Mouse (Mus musculus) kidney, postnatal 36 days (tissue): ENCODE measurements around the gene Ube2j1.

ENCODE experiments used
- DNase-seq, 2 experiments: peaks; one replicate each; pipeline ENCODE4 v3.0.0; 2021 to 2022; ENCODE audit warnings: mixed read lengths in 2 of 2

Gene Ube2j1

GRCm38 (mm10) chr4:33018361-33018999 lies 12.7 kb upstream of the Ube2j1 start:
- peak; percentile 89 to 95 for DNase-seq

- no peak for DNase-seq
These were observed 6.8 kb upstream of the Ube2j1 start for GRCm38 (mm10) chr4:33024420-33024819.

- DNase-seq = no peak
These were observed 2.1 kb upstream of the Ube2j1 start for GRCm38 (mm10) chr4:33029104-33029503.

GRCm38 (mm10) chr4:33030264-33031194 lies 687 bp upstream of the Ube2j1 start:
- peak in 1 of 2 experiments; percentile 30 for DNase-seq

- no peak for DNase-seq
These were observed 829 bp downstream of the Ube2j1 start for GRCm38 (mm10) chr4:33032045-33032444.

GRCm38 (mm10) chr4:33033515-33033914 lies 2.3 kb downstream of the Ube2j1 start:
- no peak for DNase-seq

- DNase-seq = no peak
These were observed 8.6 kb downstream of the Ube2j1 start for GRCm38 (mm10) chr4:33039826-33040225.

GRCm38 (mm10) chr4:33049601-33050000 lies 18.4 kb downstream of the Ube2j1 start:
- no peak for DNase-seq

GRCm38 (mm10) chr4:33052055-33052454 lies 20.8 kb downstream of the Ube2j1 start:
- DNase-seq = no peak

- peak in 1 of 2 experiments; percentile 16 for DNase-seq
These were observed 21.4 kb downstream of the Ube2j1 start for GRCm38 (mm10) chr4:33052650-33053049.

GRCm38 (mm10) chr4:33054426-33054825 lies 23.2 kb downstream of the Ube2j1 start:
- DNase-seq = no peak

GRCm38 (mm10) chr4:33056317-33056716 lies 25.1 kb downstream of the Ube2j1 start:
- no peak for DNase-seq

- peak in 1 of 2 experiments; percentile 12 for DNase-seq
These were observed 26.9 kb downstream of the Ube2j1 start for GRCm38 (mm10) chr4:33057890-33058687.

- DNase-seq = no peak
These were observed 29.9 kb downstream of the Ube2j1 start for GRCm38 (mm10) chr4:33061158-33061557.

- DNase-seq = no peak
These were observed 31.8 kb downstream of the Ube2j1 start, which contains the start of gene Gabrr2 for GRCm38 (mm10) chr4:33062981-33063380. Gene Gabrr2 (plus strand): TSS chr4:33062999.

- DNase-seq = no peak
These were observed 33.8 kb downstream of the Ube2j1 start for GRCm38 (mm10) chr4:33064986-33065385.

- no peak for DNase-seq
These were observed 35.2 kb downstream of the Ube2j1 start for GRCm38 (mm10) chr4:33066223-33066960.

- no peak for DNase-seq
These were observed 36.1 kb downstream of the Ube2j1 start for GRCm38 (mm10) chr4:33067331-33067730.

- no peak for DNase-seq
These were observed 36.6 kb downstream of the Ube2j1 start for GRCm38 (mm10) chr4:33067826-33068225.

- no peak for DNase-seq
These were observed 37.7 kb downstream of the Ube2j1 start for GRCm38 (mm10) chr4:33068894-33069293.

- DNase-seq = no peak
These were observed 39.1 kb downstream of the Ube2j1 start for GRCm38 (mm10) chr4:33070326-33070725.

GRCm38 (mm10) chr4:33071337-33071736 lies 40.1 kb downstream of the Ube2j1 start:
- DNase-seq = no peak
